Mouse (Mus musculus) C2C12 (cell line): ENCODE measurements around the gene Rbfox3.

Experiments used
- CEBPB ChIP-seq: IDR thresholded peaks from one replicate; pipeline ENCODE4 v1.6.1; 2011; ENCODE audit warnings: low read depth, mild to moderate bottlenecking, control low read depth, moderate library complexity
- CTCF ChIP-seq: IDR thresholded peaks from one replicate; pipeline ENCODE4 v1.5.1; 2011; ENCODE audit not compliant: control insufficient read depth, insufficient read depth, insufficient read length

DNA sequence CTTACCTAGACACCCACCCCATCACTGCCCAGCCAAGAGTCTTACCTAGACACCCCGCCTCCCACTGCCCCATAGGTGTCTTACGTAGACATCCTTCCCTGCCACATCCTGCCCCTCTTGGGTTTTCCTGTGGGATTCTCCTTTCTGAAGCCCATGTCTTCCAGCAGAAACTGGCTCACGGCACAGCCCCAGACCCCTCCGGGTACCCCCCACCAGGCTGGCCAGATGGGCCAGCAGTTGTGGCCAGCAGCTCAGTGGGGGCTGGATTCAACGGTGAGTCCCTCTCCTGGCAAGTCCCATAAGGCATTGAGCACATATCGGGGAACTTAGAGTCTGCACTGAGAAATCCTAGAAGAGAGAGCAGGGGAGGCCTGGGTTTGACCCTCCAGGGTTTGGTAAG lies 425.1 kb downstream of the Rbfox3 start:
- no peak for TF ChIP-seq CTCF
- TF ChIP-seq CEBPB, result no peak
